Mouse (Mus musculus) G1E (cell line): ENCODE results near the gene Gpr84. TPM values are rescaled to one million over a fixed set of nuclear protein-coding genes. Genes with fewer than 3 reads are reported as not detected.

ENCODE experiments used
- ATAC-seq: 2 replicates; pipeline ENCODE4 v1.8.0; 2016; ENCODE audit warnings: mild to moderate bottlenecking; ENCODE audit not compliant: insufficient number of reproducible peaks, poor library complexity, low FRiP score, severe bottlenecking; ENCODE audit errors: extremely low read depth
- DNase-seq: peaks from one replicate; pipeline ENCODE4 v3.0.0; 2012; ENCODE audit warnings: low spot score
- H3K27me3 ChIP-seq: 2 replicates; pipeline ENCODE4 v1.6.1; 2012; ENCODE audit warnings: mild to moderate bottlenecking, low read length, inconsistent platforms; ENCODE audit not compliant: insufficient read depth
- H3K36me3 ChIP-seq: replicated peaks from 2 replicates; pipeline ENCODE3; 2012; ENCODE audit warnings: mild to moderate bottlenecking, inconsistent platforms
- H3K4me1 ChIP-seq: 2 replicates; pipeline ENCODE4 v1.6.1; 2012; ENCODE audit warnings: low read depth, low read length, inconsistent platforms, mixed read lengths; ENCODE audit not compliant: insufficient read depth
- H3K4me3 ChIP-seq: 2 replicates; pipeline ENCODE4 v1.5.1; 2012; ENCODE audit warnings: low read depth, mild to moderate bottlenecking, inconsistent platforms, low read length, moderate library complexity, mixed read lengths
- H3K9me3 ChIP-seq: replicated peaks from 2 replicates; pipeline ENCODE4 v1.6.1; 2012; ENCODE audit warnings: inconsistent platforms
- CTCF ChIP-seq: IDR thresholded peaks from 2 replicates; pipeline ENCODE4 v1.5.1; 2012; ENCODE audit warnings: low read depth, low read length, inconsistent platforms, mixed read lengths
- GATA1 ChIP-seq: IDR thresholded peaks from 2 replicates; pipeline ENCODE4 v1.6.1; 2012; ENCODE audit warnings: borderline replicate concordance, low read length, inconsistent platforms, mixed read lengths
- GATA2 ChIP-seq: IDR thresholded peaks from 2 replicates; pipeline ENCODE4 v1.6.1; 2012; ENCODE audit warnings: low read depth, low read length, inconsistent platforms, borderline replicate concordance
- POLR2AphosphoS5 ChIP-seq: IDR thresholded peaks from 2 replicates; pipeline ENCODE4 v1.6.1; 2012; ENCODE audit warnings: low read depth, low read length, inconsistent platforms; ENCODE audit not compliant: insufficient replicate concordance
- TAL1 ChIP-seq: conservative IDR thresholded peaks from 2 replicates; pipeline ENCODE4 v1.6.1; 2012; ENCODE audit warnings: low read depth, low read length, inconsistent platforms, mixed read lengths
- polyA plus RNA-seq: library from polyadenylated mRNA; stranded (reverse); fragments of >175 nt; gene quantifications from 2 replicates; pipeline ENCODE4 v1.2.3, GENCODE M21; 2012
- total RNA-seq, 2 experiments: library from RNA; stranded (forward) in 1 of 2; stranded (reverse) in 1 of 2; fragments of 200-1000 nt in 1 of 2; fragments of >200 nt in 1 of 2; fragmentation: Nextera tagmentation in 1 of 2; gene quantifications; 2 replicates each; pipeline ENCODE4 v1.2.3; 2014 to 2017

The Gpr84 gene
- total and polyA plus RNA-seq, 3 experiments = not detected

GRCm38 (mm10) chr15:103305070-103305678 lies 5.2 kb downstream of the Gpr84 start:
- Histone ChIP-seq H3K9me3 (no peaks in the 10 kb centered on the region), H3K27me3 (peaks cover 47% of the 10 kb centered on the region), H3K4me1 (peaks cover 50% of the 10 kb centered on the region), H3K36me3 (peaks cover 10% of the 10 kb centered on the region), H3K4me3 (peak overlapping the region; percentile 76)
- no peak for TF ChIP-seq GATA2
- no peak for TF ChIP-seq POLR2AphosphoS5
- TF ChIP-seq TAL1 = no peak
- TF ChIP-seq GATA1 = no peak
- TF ChIP-seq CTCF = no peak
- DNase-seq (peak; percentile 91), ATAC-seq (peak; percentile 95)

- ATAC-seq = no peak
- peaks cover 47% of the 10 kb centered on the region for H3K27me3 ChIP-seq
- TF ChIP-seq GATA1 = no peak
- no peak for TF ChIP-seq CTCF
- TF ChIP-seq POLR2AphosphoS5 = no peak
- TF ChIP-seq GATA2 = no peak
- no peak for TF ChIP-seq TAL1
- H3K4me3 ChIP-seq = peak overlapping the region; percentile 76
- H3K9me3 ChIP-seq = no peaks in the 10 kb centered on the region
- DNase-seq = no peak
- H3K4me1 ChIP-seq = peaks cover 49% of the 10 kb centered on the region
- H3K36me3 ChIP-seq = peaks cover 16% of the 10 kb centered on the region
Observed at GRCm38 (mm10) chr15:103304616-103304969, 5.8 kb downstream of the Gpr84 start.

GRCm38 (mm10) chr15:103303916-103304615 lies 6.3 kb downstream of the Gpr84 start:
- ATAC-seq (no peak), DNase-seq (no peak)
- peaks cover 41% of the 10 kb centered on the region for H3K27me3 ChIP-seq
- no peak for TF ChIP-seq TAL1
- no peak for TF ChIP-seq GATA2
- no peak for TF ChIP-seq POLR2AphosphoS5
- no peak for TF ChIP-seq GATA1
- TF ChIP-seq CTCF = no peak
- H3K4me1 ChIP-seq = peaks cover 44% of the 10 kb centered on the region
- H3K36me3 ChIP-seq = peaks cover 21% of the 10 kb centered on the region
- no peaks in the 10 kb centered on the region for H3K9me3 ChIP-seq
- peak overlapping the region; percentile 76; the same call in 1 of the 2 replicates for H3K4me3 ChIP-seq

GRCm38 (mm10) chr15:103302341-103303021 lies 7.9 kb downstream of the Gpr84 start:
- DNase-seq (no peak), ATAC-seq (no peak)
- TF ChIP-seq POLR2AphosphoS5 (no peak), TAL1 (no peak), GATA1 (no peak), CTCF (no peak), GATA2 (no peak)
- Histone ChIP-seq H3K9me3 (no peaks in the 10 kb centered on the region), H3K36me3 (peaks cover 37% of the 10 kb centered on the region), H3K4me3 (no peak overlapping the region), H3K4me1 (peaks cover 40% of the 10 kb centered on the region), H3K27me3 (peaks cover 33% of the 10 kb centered on the region)

GRCm38 (mm10) chr15:103301547-103302340 lies 8.7 kb downstream of the Gpr84 start:
- no peak for ATAC-seq
- TF ChIP-seq GATA1 (no peak), TAL1 (no peak), POLR2AphosphoS5 (no peak), GATA2 (no peak), CTCF (no peak)
- H3K27me3 ChIP-seq = peaks cover 33% of the 10 kb centered on the region
- peaks cover 45% of the 10 kb centered on the region for H3K36me3 ChIP-seq
- no peak overlapping the region for H3K4me3 ChIP-seq
- H3K4me1 ChIP-seq = peaks cover 32% of the 10 kb centered on the region
- DNase-seq = no peak
- no peaks in the 10 kb centered on the region for H3K9me3 ChIP-seq

- H3K27me3 ChIP-seq = peaks cover 33% of the 10 kb centered on the region
- ATAC-seq (no peak), DNase-seq (no peak)
- no peaks in the 10 kb centered on the region for H3K9me3 ChIP-seq
- H3K36me3 ChIP-seq = peaks cover 51% of the 10 kb centered on the region
- no peak overlapping the region for H3K4me3 ChIP-seq
- H3K4me1 ChIP-seq = peaks cover 31% of the 10 kb centered on the region
- TF ChIP-seq POLR2AphosphoS5 = no peak
- no peak for TF ChIP-seq CTCF
- TF ChIP-seq GATA2 = no peak
- TF ChIP-seq TAL1 = no peak
- no peak for TF ChIP-seq GATA1
Observed at GRCm38 (mm10) chr15:103301046-103301445, 9.4 kb downstream of the Gpr84 start.
